Mouse (Mus musculus) neural tube, embryonic 12.5 days (tissue): Measurements from ENCODE around the gene Zfp655. TPM values are rescaled to one million over a fixed set of nuclear protein-coding genes. Genes with fewer than 3 reads are reported as not detected.

Source experiments
- ATAC-seq: fragments of 200-750 bp; cut with Nextera tagmentation; 2 replicates; pipeline ENCODE4 v1.8.0; 2017; ENCODE audit warnings: low read depth, mild to moderate bottlenecking, moderate TSS enrichment, moderate library complexity; ENCODE audit not compliant: low FRiP score
- H3K27ac ChIP-seq: fragments of 300-500 bp; sonication (generic); 2 replicates; pipeline ENCODE4 v1.5.1; 2016
- H3K27me3 ChIP-seq: fragments of 300-500 bp; sonication (generic); replicated peaks from 2 replicates; pipeline ENCODE4 v1.6.1; 2016; ENCODE audit warnings: mild to moderate bottlenecking
- H3K36me3 ChIP-seq: fragments of 300-500 bp; sonication (generic); 2 replicates; pipeline ENCODE4 v1.6.1; 2016; ENCODE audit warnings: mild to moderate bottlenecking
- H3K4me1 ChIP-seq: fragments of 300-500 bp; sonication (generic); 2 replicates; pipeline ENCODE4 v1.6.1; 2016
- H3K4me2 ChIP-seq: fragments of 300-500 bp; sonication (generic); replicated peaks from 2 replicates; pipeline ENCODE4 v1.6.1; 2016; ENCODE audit warnings: mild to moderate bottlenecking
- H3K4me3 ChIP-seq: fragments of 300-500 bp; sonication (generic); 2 replicates; pipeline ENCODE4 v1.5.1; 2016
- H3K9ac ChIP-seq: fragments of 300-500 bp; sonication (generic); 2 replicates; pipeline ENCODE4 v1.6.1; 2016; ENCODE audit warnings: mild to moderate bottlenecking
- H3K9me3 ChIP-seq: fragments of 300-500 bp; sonication (generic); 2 replicates; pipeline ENCODE4 v1.6.1; 2016; ENCODE audit warnings: mild to moderate bottlenecking
- WGBS: fragments of 180-500 bp; shearing (Covaris S2); methylation state at CpG from one replicate; pipeline ENCODE4 v1.1.7; 2016; 5-methylcytosine and 5-hydroxymethylcytosine counted together
- polyA plus RNA-seq: library from polyadenylated mRNA; unstranded; fragments of >200 nt; fragmentation: Nextera tagmentation; extraction: Ambion mirVana; gene quantifications from 2 replicates; pipeline ENCODE4 v1.2.1, GENCODE M21; 2016

Zfp655 gene
- 39.7 and 41.7 TPM in 2 replicates for polyA plus RNA-seq

DNA sequence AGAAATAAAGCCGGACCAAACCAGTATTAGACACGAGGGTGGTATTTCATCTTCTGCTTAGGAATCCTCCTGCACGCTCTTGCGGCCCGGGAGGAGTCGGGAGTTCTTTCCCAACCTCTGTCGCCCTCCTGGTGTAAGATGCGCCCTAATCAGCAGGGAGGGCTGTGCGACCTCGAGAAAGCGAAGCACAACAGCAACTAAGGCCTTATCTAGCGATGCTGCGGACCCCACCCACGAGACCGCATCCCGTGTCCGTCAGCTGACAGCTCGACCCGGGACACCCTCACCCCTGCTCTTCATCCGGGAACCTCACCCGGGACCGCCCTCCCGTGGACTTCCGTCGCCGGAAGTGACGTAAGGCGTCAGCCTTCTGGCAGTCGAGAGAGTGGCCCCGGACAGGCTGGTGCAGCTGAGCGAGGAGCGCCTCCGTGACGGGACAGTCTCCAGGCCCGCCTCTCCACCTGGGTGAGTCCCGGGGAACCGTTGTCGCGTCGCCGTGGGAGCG lies at the start of gene Zfp655:
Gene Zfp655, plus strand, starts transcription at position 349 of the 505 bp plus-strand sequence.
- Histone ChIP-seq H3K4me2 (peak within 1 kb of the TSS; percentile 79), H3K4me1 (peaks cover 17% of the 10 kb centered on the region; the same call in 1 of the 2 replicates), H3K9me3 (no peaks in the 10 kb centered on the region), H3K27me3 (no peaks in the 10 kb centered on the region), H3K27ac (peak within 1 kb of the TSS; percentile 84), H3K9ac (peak within 1 kb of the TSS; percentile 98), H3K4me3 (peak within 1 kb of the TSS; percentile 99), H3K36me3 (peaks cover 31% of the 10 kb centered on the region)
- under 1% methylated on average over 42 of the region's 42 CpGs for WGBS
- peak; percentile 98 for ATAC-seq

- no peak overlapping the region for H3K9ac ChIP-seq
- H3K4me1 ChIP-seq = peaks cover 7% of the 10 kb centered on the region
- H3K4me2 ChIP-seq = no peak overlapping the region
- H3K27me3 ChIP-seq = no peaks in the 10 kb centered on the region
- 97% methylated on average over 2 of the region's 2 CpGs for WGBS
- H3K27ac ChIP-seq = no peak overlapping the region
- peaks cover 76% of the 10 kb centered on the region for H3K36me3 ChIP-seq
- ATAC-seq = no peak
- no peaks in the 10 kb centered on the region for H3K9me3 ChIP-seq
- no peak overlapping the region for H3K4me3 ChIP-seq
These were observed 46.3 kb upstream of the Zfp655 start for GRCm38 (mm10) chr5:145185244-145185643.

DNA sequence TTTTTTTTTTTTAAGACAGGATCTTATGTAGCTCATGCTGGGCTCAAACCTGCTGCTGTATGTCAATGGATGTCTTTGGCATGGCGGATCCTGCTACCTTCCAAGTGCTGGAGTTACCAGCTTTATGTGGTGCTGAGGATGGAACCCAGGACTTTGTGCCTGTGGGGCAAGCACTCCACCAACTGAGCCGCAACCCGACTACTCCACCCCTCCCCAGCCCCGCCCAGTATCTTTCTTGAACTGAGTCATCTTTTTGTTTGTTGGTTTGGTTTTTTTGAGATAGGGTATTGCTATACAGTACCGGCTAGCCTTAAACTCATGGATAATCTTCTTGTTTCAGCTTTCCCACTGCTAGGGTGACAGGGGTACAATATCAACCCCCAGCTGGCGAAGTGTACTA lies 42.1 kb upstream of the Zfp655 start:
- peak overlapping the region; percentile 85 for H3K4me2 ChIP-seq
- no peaks in the 10 kb centered on the region for H3K27me3 ChIP-seq
- no peak overlapping the region for H3K9ac ChIP-seq
- no peak for ATAC-seq
- no peak overlapping the region for H3K27ac ChIP-seq
- H3K9me3 ChIP-seq = no peaks in the 10 kb centered on the region
- H3K4me1 ChIP-seq = peaks cover 16% of the 10 kb centered on the region
- no peak overlapping the region for H3K4me3 ChIP-seq
- peaks cover 42% of the 10 kb centered on the region for H3K36me3 ChIP-seq
- 98% methylated on average over 6 of the region's 6 CpGs for WGBS

GRCm38 (mm10) chr5:145190373-145190772 lies 41.1 kb upstream of the Zfp655 start:
- Histone ChIP-seq H3K4me2 (peak overlapping the region; percentile 85), H3K4me3 (peak overlapping the region; percentile 86), H3K9me3 (no peaks in the 10 kb centered on the region), H3K9ac (peak overlapping the region; percentile 92), H3K36me3 (peaks cover 44% of the 10 kb centered on the region), H3K27me3 (no peaks in the 10 kb centered on the region), H3K4me1 (peaks cover 16% of the 10 kb centered on the region), H3K27ac (no peak overlapping the region)
- no peak for ATAC-seq
- 61% methylated on average over 5 of the region's 5 CpGs for WGBS

GRCm38 (mm10) chr5:145190875-145191798 lies 40.4 kb upstream of the Zfp655 start:
- Histone ChIP-seq H3K36me3 (peaks cover 43% of the 10 kb centered on the region), H3K4me2 (peak overlapping the region; percentile 85), H3K27ac (peak overlapping the region; percentile 76), H3K27me3 (no peaks in the 10 kb centered on the region), H3K9ac (peak overlapping the region; percentile 92), H3K4me1 (peaks cover 16% of the 10 kb centered on the region), H3K9me3 (no peaks in the 10 kb centered on the region), H3K4me3 (peak overlapping the region; percentile 86)
- ATAC-seq = peak; percentile 91
- WGBS = 1% methylated on average over 41 of the region's 41 CpGs

- peak within 1 kb of the TSS; percentile 92 for H3K9ac ChIP-seq
- H3K9me3 ChIP-seq = no peaks in the 10 kb centered on the region
- H3K36me3 ChIP-seq = peaks cover 34% of the 10 kb centered on the region
- no peak for ATAC-seq
- no peaks in the 10 kb centered on the region for H3K27me3 ChIP-seq
- peak within 1 kb of the TSS; percentile 86 for H3K4me3 ChIP-seq
- 88% methylated on average over 2 of the region's 2 CpGs for WGBS
- H3K4me2 ChIP-seq = peak within 1 kb of the TSS; percentile 85
- H3K4me1 ChIP-seq = peaks cover 16% of the 10 kb centered on the region
- peak within 1 kb of the TSS; percentile 76 for H3K27ac ChIP-seq
These were observed 39.6 kb upstream of the Zfp655 start, which contains the start of gene Atp5j2 for GRCm38 (mm10) chr5:145191962-145192361. Gene Atp5j2, minus strand, starts transcription at chr5:145192062.

- WGBS = 79% methylated on average over 7 of the region's 7 CpGs
- peak overlapping the region; percentile 99 for H3K4me2 ChIP-seq
- 0 out of 2 replicates have a peak overlapping the region, but pooled peaks have one; percentile 11 for H3K4me3 ChIP-seq
- H3K36me3 ChIP-seq = peaks cover 14% of the 10 kb centered on the region
- ATAC-seq = no peak
- no peak overlapping the region for H3K27ac ChIP-seq
- peaks cover 16% of the 10 kb centered on the region for H3K4me1 ChIP-seq
- H3K9ac ChIP-seq = no peak overlapping the region
- H3K27me3 ChIP-seq = no peaks in the 10 kb centered on the region
- no peaks in the 10 kb centered on the region for H3K9me3 ChIP-seq
These were observed 31.1 kb upstream of the Zfp655 start for GRCm38 (mm10) chr5:145200387-145200786.

DNA sequence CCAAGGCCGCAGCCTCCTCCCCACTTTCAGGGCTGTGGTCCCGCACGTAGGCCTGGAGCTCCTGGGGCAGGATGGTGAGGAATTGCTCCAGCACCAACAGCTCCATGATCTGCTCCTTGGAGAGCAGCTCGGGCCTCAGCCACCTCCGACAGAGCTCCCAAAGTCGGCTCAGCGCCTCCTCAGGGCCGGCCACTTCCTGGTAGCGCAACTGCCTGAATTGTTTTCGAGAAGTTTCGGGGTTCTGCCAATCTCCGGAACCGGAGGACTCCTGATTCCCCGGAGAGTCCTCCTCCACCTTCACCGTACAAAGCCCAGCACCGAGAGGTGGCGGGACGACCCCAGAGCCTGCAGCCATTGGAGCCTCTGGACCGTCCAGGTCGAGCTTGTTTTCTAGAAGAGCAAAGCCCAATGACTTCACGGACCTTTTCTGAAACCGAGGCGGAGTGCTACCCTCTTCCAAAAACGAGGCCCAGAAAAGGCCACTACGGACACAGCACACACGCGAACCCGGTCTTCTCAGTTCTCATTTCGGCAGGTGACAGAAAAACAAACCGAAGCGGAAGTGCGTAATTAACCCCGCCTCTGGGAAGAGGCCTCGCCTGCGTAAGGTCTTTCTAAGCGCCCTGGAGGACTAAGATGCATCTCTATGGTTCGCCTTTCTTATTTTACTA lies 30.1 kb upstream of the Zfp655 start, which contains the start of gene Zkscan14:
Gene Zkscan14, minus strand, starts transcription at position 548 of the 671 bp plus-strand sequence.
- H3K4me2 ChIP-seq = peak within 1 kb of the TSS; percentile 99
- peak within 1 kb of the TSS; percentile 79 for H3K9ac ChIP-seq
- H3K4me1 ChIP-seq = peaks cover 20% of the 10 kb centered on the region
- H3K36me3 ChIP-seq = peaks cover 7% of the 10 kb centered on the region; the same call in 1 of the 2 replicates
- 2% methylated on average over 37 of the region's 37 CpGs for WGBS
- no peaks in the 10 kb centered on the region for H3K27me3 ChIP-seq
- no peaks in the 10 kb centered on the region for H3K9me3 ChIP-seq
- peak; percentile 11; the same call in 1 of the 2 replicates for ATAC-seq
- peak within 1 kb of the TSS; percentile 74 for H3K4me3 ChIP-seq
- no peak within 1 kb of the TSS for H3K27ac ChIP-seq

DNA sequence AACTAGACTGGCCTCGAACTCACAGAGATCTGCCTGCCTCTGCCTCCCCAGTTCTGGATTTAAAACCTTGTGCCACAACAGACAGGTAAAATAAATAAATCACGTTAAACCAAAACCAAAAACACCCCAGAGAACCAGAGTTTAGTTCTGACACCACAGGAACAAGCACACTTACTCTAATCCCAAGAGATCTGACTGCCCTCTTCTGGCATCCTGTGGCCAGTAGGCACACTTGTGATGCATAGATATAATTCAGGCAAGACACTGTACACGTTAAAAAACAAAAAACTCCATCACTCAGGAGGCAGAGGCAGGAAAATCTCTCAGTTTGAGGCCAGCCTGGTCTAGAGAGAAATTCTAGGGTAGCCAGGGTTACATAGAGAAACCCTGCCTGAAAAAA lies 29.1 kb upstream of the Zfp655 start:
- WGBS = 55% methylated on average over 3 of the region's 3 CpGs
- no peak for ATAC-seq
- no peak overlapping the region for H3K27ac ChIP-seq
- no peak overlapping the region for H3K4me2 ChIP-seq
- H3K9me3 ChIP-seq = no peaks in the 10 kb centered on the region
- H3K4me1 ChIP-seq = peaks cover 20% of the 10 kb centered on the region
- H3K9ac ChIP-seq = no peak overlapping the region
- no peak overlapping the region for H3K4me3 ChIP-seq
- H3K36me3 ChIP-seq = peaks cover 8% of the 10 kb centered on the region
- no peaks in the 10 kb centered on the region for H3K27me3 ChIP-seq

- ATAC-seq = peak; percentile 95
- whole genome bisulfite sequencing = under 1% methylated on average over 22 of the region's 22 CpGs
- H3K4me2 ChIP-seq = peak within 1 kb of the TSS; percentile 62
These were observed 27.4 kb upstream of the Zfp655 start, which contains the start of gene Zkscan5 for GRCm38 (mm10) chr5:145203936-145204691. Gene Zkscan5, plus strand, starts transcription at chr5:145204562.

GRCm38 (mm10) chr5:145205041-145205440 lies 26.5 kb upstream of the Zfp655 start:
- Histone ChIP-seq H3K9ac (peak overlapping the region; percentile 29; the same call in 1 of the 2 replicates), H3K9me3 (no peaks in the 10 kb centered on the region)
- ATAC-seq = no peak

More at GRCm38 (mm10) chr5:145203936-145204691, 27.4 kb upstream of the Zfp655 start, which contains the start of gene Zkscan5:
- peak within 1 kb of the TSS; percentile 37 for H3K27ac ChIP-seq
- H3K27me3 ChIP-seq = no peaks in the 10 kb centered on the region
- peak within 1 kb of the TSS; percentile 55 for H3K4me3 ChIP-seq
- no peaks in the 10 kb centered on the region for H3K9me3 ChIP-seq
- H3K4me1 ChIP-seq = peaks cover 20% of the 10 kb centered on the region
- H3K9ac ChIP-seq = peak within 1 kb of the TSS; percentile 55
- H3K36me3 ChIP-seq = peaks cover 10% of the 10 kb centered on the region

More at GRCm38 (mm10) chr5:145205041-145205440, 26.5 kb upstream of the Zfp655 start:
- H3K27me3 ChIP-seq = no peaks in the 10 kb centered on the region
- H3K27ac ChIP-seq = no peak overlapping the region
- peak overlapping the region; percentile 62 for H3K4me2 ChIP-seq
- peaks cover 14% of the 10 kb centered on the region for H3K36me3 ChIP-seq
- H3K4me1 ChIP-seq = peaks cover 20% of the 10 kb centered on the region
- peak overlapping the region; percentile 55 for H3K4me3 ChIP-seq
- WGBS = 24% methylated on average over 9 of the region's 9 CpGs
